Mouse (Mus musculus) neural tube, embryonic 11.5 days (tissue): ENCODE measurements around the gene Glis2. TPM values are rescaled to one million over a fixed set of nuclear protein-coding genes. Genes with fewer than 3 reads are reported as not detected.

Experiments
- ATAC-seq: fragments of 200-750 bp; cut with Nextera tagmentation; 2 replicates; pipeline ENCODE4 v1.8.0; 2017; ENCODE audit warnings: moderate number of reproducible peaks, mild to moderate bottlenecking, moderate TSS enrichment, moderate library complexity; ENCODE audit not compliant: insufficient read depth, low FRiP score, low TSS enrichment
- DNase-seq: peaks from one replicate; pipeline ENCODE4 v3.0.0-alpha.2; 2015; ENCODE audit warnings: low spot score
- H3K27ac ChIP-seq: fragments of 300-500 bp; sonication (generic); 2 replicates; pipeline ENCODE4 v1.5.1; 2014; ENCODE audit warnings: low read depth, mild to moderate bottlenecking, low read length
- H3K27me3 ChIP-seq: fragments of 300-500 bp; sonication (generic); 2 replicates; pipeline ENCODE4 v1.6.1; 2014; ENCODE audit warnings: mild to moderate bottlenecking, low read length, mixed read lengths; ENCODE audit not compliant: control insufficient read depth, insufficient read depth
- H3K36me3 ChIP-seq: fragments of 300-500 bp; sonication (generic); 2 replicates; pipeline ENCODE4 v1.6.1; 2014; ENCODE audit warnings: mild to moderate bottlenecking, low read length, moderate library complexity, mixed read lengths; ENCODE audit not compliant: control insufficient read depth, insufficient read depth
- H3K4me1 ChIP-seq: fragments of 300-500 bp; sonication (generic); 2 replicates; pipeline ENCODE4 v1.6.1; 2014; ENCODE audit warnings: low read length, mixed read lengths; ENCODE audit not compliant: control insufficient read depth, insufficient read depth
- H3K4me2 ChIP-seq: fragments of 300-500 bp; sonication (generic); 2 replicates; pipeline ENCODE4 v1.6.1; 2014; ENCODE audit warnings: low read depth, mild to moderate bottlenecking, moderate library complexity
- H3K4me3 ChIP-seq: fragments of 300-500 bp; sonication (generic); 2 replicates; pipeline ENCODE4 v1.5.1; 2014; ENCODE audit warnings: low read depth, low read length
- H3K9ac ChIP-seq: fragments of 300-500 bp; sonication (generic); 2 replicates; pipeline ENCODE4 v1.6.1; 2014; ENCODE audit warnings: mild to moderate bottlenecking, low read length
- H3K9me3 ChIP-seq: fragments of 300-500 bp; sonication (generic); 2 replicates; pipeline ENCODE4 v1.6.1; 2016; ENCODE audit warnings: low read length; ENCODE audit not compliant: control insufficient read depth
- WGBS: fragments of 180-500 bp; shearing (Covaris S2); extraction: QIAGEN DNeasy Blood & Tissue Kit; methylation state at CpG from one replicate; pipeline ENCODE4 v1.1.7; 2014; 5-methylcytosine and 5-hydroxymethylcytosine counted together
- polyA plus RNA-seq: library from polyadenylated mRNA; unstranded; fragments of >200 nt; fragmentation: Nextera tagmentation; extraction: Ambion mirVana; gene quantifications from 2 replicates; pipeline ENCODE4 v1.2.1, GENCODE M21; 2014

Glis2 gene
- polyA plus RNA-seq, 1 experiment from 2014 or later: 37.0 TPM

GRCm38 (mm10) chr16:4605514-4606131 is 11.1 kb downstream of the Glis2 start:
- H3K4me2 ChIP-seq: no peak overlapping the region
- no peaks in the 10 kb centered on the region for H3K9me3 ChIP-seq
- no peak overlapping the region for H3K4me3 ChIP-seq
- no peaks in the 10 kb centered on the region for H3K27me3 ChIP-seq
- ATAC-seq (peak; percentile 39; the same call in 1 of the 2 replicates), DNase-seq (peak; percentile 46)
- H3K4me1 ChIP-seq: peaks cover 66% of the 10 kb centered on the region
- peaks cover 3% of the 10 kb centered on the region; the same call in 1 of the 2 replicates for H3K36me3 ChIP-seq
- WGBS: 42% methylated on average over 13 of the region's 13 CpGs
- 0 out of 2 replicates have a peak overlapping the region, but pooled peaks have one; percentile 44 for H3K27ac ChIP-seq
- H3K9ac ChIP-seq: no peak overlapping the region

- no peak overlapping the region; the same call in 1 of the 2 replicates for H3K9ac ChIP-seq
- no peaks in the 10 kb centered on the region for H3K9me3 ChIP-seq
- WGBS: 39% methylated on average over 5 of the region's 5 CpGs
- H3K27me3 ChIP-seq: no peaks in the 10 kb centered on the region
- H3K4me1 ChIP-seq: peaks cover 59% of the 10 kb centered on the region
- peaks cover 5% of the 10 kb centered on the region for H3K36me3 ChIP-seq
- DNase-seq (no peak), ATAC-seq (no peak)
- no peak overlapping the region for H3K4me3 ChIP-seq
- 0 out of 2 replicates have a peak overlapping the region, but pooled peaks have one; percentile 44 for H3K27ac ChIP-seq
- no peak overlapping the region for H3K4me2 ChIP-seq
Observed at GRCm38 (mm10) chr16:4606431-4607084, 12.0 kb downstream of the Glis2 start.

GRCm38 (mm10) chr16:4607818-4608531 is 13.5 kb downstream of the Glis2 start:
- DNase-seq: peak; percentile 85
- H3K27me3 ChIP-seq: no peaks in the 10 kb centered on the region
- no peak for ATAC-seq
- H3K4me1 ChIP-seq: peaks cover 48% of the 10 kb centered on the region
- peaks cover 13% of the 10 kb centered on the region for H3K36me3 ChIP-seq
- H3K27ac ChIP-seq: no peak overlapping the region
- WGBS: 55% methylated on average over 9 of the region's 9 CpGs
- no peaks in the 10 kb centered on the region for H3K9me3 ChIP-seq
- no peak overlapping the region for H3K9ac ChIP-seq
- no peak overlapping the region for H3K4me2 ChIP-seq
- no peak overlapping the region for H3K4me3 ChIP-seq

GRCm38 (mm10) chr16:4608532-4609059 is 14.1 kb downstream of the Glis2 start:
- Histone ChIP-seq H3K4me2 (no peak overlapping the region), H3K4me3 (no peak overlapping the region), H3K9ac (no peak overlapping the region), H3K27ac (no peak overlapping the region), H3K4me1 (peaks cover 42% of the 10 kb centered on the region), H3K36me3 (peaks cover 20% of the 10 kb centered on the region), H3K9me3 (no peaks in the 10 kb centered on the region), H3K27me3 (no peaks in the 10 kb centered on the region)
- ATAC-seq (no peak), DNase-seq (no peak)
- WGBS: 88% methylated on average over 18 of the region's 19 CpGs

- no peaks in the 10 kb centered on the region for H3K9me3 ChIP-seq
- peaks cover 31% of the 10 kb centered on the region for H3K36me3 ChIP-seq
- H3K27me3 ChIP-seq: no peaks in the 10 kb centered on the region
- DNase-seq (no peak), ATAC-seq (no peak)
- peaks cover 16% of the 10 kb centered on the region for H3K4me1 ChIP-seq
- WGBS: 96% methylated on average over 5 of the region's 5 CpGs
- H3K4me2 ChIP-seq: no peak overlapping the region
- H3K9ac ChIP-seq: no peak overlapping the region
- no peak overlapping the region for H3K27ac ChIP-seq
- no peak overlapping the region for H3K4me3 ChIP-seq
Observed at GRCm38 (mm10) chr16:4611193-4611592, 16.7 kb downstream of the Glis2 start.

- Histone ChIP-seq H3K4me1 (peaks cover 11% of the 10 kb centered on the region), H3K36me3 (peaks cover 31% of the 10 kb centered on the region), H3K27me3 (no peaks in the 10 kb centered on the region), H3K4me3 (no peak overlapping the region), H3K4me2 (no peak overlapping the region), H3K27ac (no peak overlapping the region), H3K9ac (no peak overlapping the region), H3K9me3 (no peaks in the 10 kb centered on the region)
- 94% methylated on average over 7 of the region's 7 CpGs for WGBS
- ATAC-seq: no peak
- DNase-seq: no peak
Observed at GRCm38 (mm10) chr16:4611676-4612075, 17.2 kb downstream of the Glis2 start.

GRCm38 (mm10) chr16:4613736-4614135 is 19.2 kb downstream of the Glis2 start:
- H3K4me1 ChIP-seq: no peaks in the 10 kb centered on the region
- H3K9ac ChIP-seq: no peak overlapping the region
- no peaks in the 10 kb centered on the region for H3K27me3 ChIP-seq
- H3K4me3 ChIP-seq: no peak overlapping the region
- WGBS: 93% methylated on average over 8 of the region's 9 CpGs
- no peak overlapping the region for H3K27ac ChIP-seq
- DNase-seq: no peak
- peaks cover 36% of the 10 kb centered on the region for H3K36me3 ChIP-seq
- no peak for ATAC-seq
- H3K4me2 ChIP-seq: no peak overlapping the region
- H3K9me3 ChIP-seq: no peaks in the 10 kb centered on the region

- H3K36me3 ChIP-seq: peaks cover 33% of the 10 kb centered on the region
- 92% methylated on average over 3 of the region's 3 CpGs for WGBS
- no peak overlapping the region for H3K4me2 ChIP-seq
- no peak overlapping the region for H3K27ac ChIP-seq
- H3K4me3 ChIP-seq: no peak overlapping the region
- H3K9ac ChIP-seq: no peak overlapping the region
- no peak for ATAC-seq
- no peak for DNase-seq
- H3K4me1 ChIP-seq: no peaks in the 10 kb centered on the region
- H3K9me3 ChIP-seq: no peaks in the 10 kb centered on the region
- H3K27me3 ChIP-seq: no peaks in the 10 kb centered on the region
Observed at GRCm38 (mm10) chr16:4614639-4615038, 20.1 kb downstream of the Glis2 start.
